Comparison of ENCODE assay signal across 28 mouse cellular contexts in genomic region chr11:42386486-42386885, GRCm38 (mm10). TPM values are rescaled to one million over a fixed set of nuclear protein-coding genes. Genes with fewer than 3 reads are reported as not detected.
DNase-seq lines count a peak whose midpoint lies in the region; ATAC-seq and TF ChIP-seq lines count a peak whose summit lies in the region.
"Had no signal": no experiment of that assay in that cellular context is flagged by ENCODE, and none has a peak within 500 bp of the region (broad histone marks: within the 10 kb centered on the region; RNA-seq: fewer than 3 reads in every experiment).

No protein-coding gene starts in this region.

- no peak overlapping the region for H3K4me3 ChIP-seq in embryonic facial prominence, embryonic 11.5 days (ENCODE audit: low read depth, low read length)
- H3K4me3 ChIP-seq in embryonic facial prominence, embryonic 10.5 days, result no peak overlapping the region
- no peak overlapping the region for H3K4me3 ChIP-seq in C2C12 (ENCODE audit: insufficient read depth, poor library complexity, severe bottlenecking)
- H3K4me3 ChIP-seq: embryonic facial prominence, embryonic 15.5 days; heart, embryonic 12.5 days; heart, embryonic 15.5 days had no signal

- no peak for TF ChIP-seq CTCF in C2C12 (IDR thresholded peaks at IDR 0.05; ENCODE audit: control insufficient read depth, insufficient read depth, insufficient read length)

- 76% methylated on average over 4 of the region's 4 CpGs for WGBS in embryonic facial prominence, embryonic 11.5 days
- 84% methylated on average over 4 of the region's 4 CpGs for WGBS in embryonic facial prominence, embryonic 10.5 days

- no peaks in the 10 kb centered on the region for H3K9me3 ChIP-seq in embryonic facial prominence, embryonic 11.5 days (replicated peaks; ENCODE audit: control insufficient read depth, low read length)
- H3K9me3 ChIP-seq in embryonic facial prominence, embryonic 10.5 days, result no peaks in the 10 kb centered on the region
- H3K9me3 ChIP-seq: embryonic facial prominence, embryonic 15.5 days; heart, embryonic 12.5 days; heart, embryonic 15.5 days had no signal

- H3K79me2 ChIP-seq in C2C12 (ENCODE audit: control insufficient read depth, insufficient read depth), result no peaks in the 10 kb centered on the region

- H3K79me3 ChIP-seq in C2C12 (ENCODE audit: low read depth), result no peaks in the 10 kb centered on the region

- no peak overlapping the region for H3K27ac ChIP-seq in embryonic facial prominence, embryonic 11.5 days (replicated peaks; ENCODE audit: low read depth, low read length)
- H3K27ac ChIP-seq in embryonic facial prominence, embryonic 10.5 days (replicated peaks), result no peak overlapping the region
- H3K27ac ChIP-seq: embryonic facial prominence, embryonic 15.5 days; heart, embryonic 15.5 days; hindbrain, embryonic 14.5 days; hindbrain, postnatal 0 days had no signal

- H3K4me1 ChIP-seq in embryonic facial prominence, embryonic 11.5 days (ENCODE audit: control insufficient read depth, insufficient read depth, low read length), result no peaks in the 10 kb centered on the region
- no peaks in the 10 kb centered on the region for H3K4me1 ChIP-seq in embryonic facial prominence, embryonic 10.5 days
- H3K4me1 ChIP-seq: embryonic facial prominence, embryonic 15.5 days; heart, embryonic 12.5 days had no signal

- no peak overlapping the region for H3K4me2 ChIP-seq in embryonic facial prominence, embryonic 11.5 days (ENCODE audit: low read depth, low read length)
- H3K4me2 ChIP-seq: embryonic facial prominence, embryonic 15.5 days; heart, embryonic 12.5 days; heart, embryonic 15.5 days; hindbrain, embryonic 14.5 days had no signal

- no peak overlapping the region for H3K9ac ChIP-seq in embryonic facial prominence, embryonic 11.5 days (replicated peaks; ENCODE audit: low read length)
- H3K9ac ChIP-seq: embryonic facial prominence, embryonic 15.5 days; forebrain, postnatal 0 days; heart, embryonic 12.5 days; heart, embryonic 15.5 days; hindbrain, embryonic 14.5 days had no signal

- H3K36me3 ChIP-seq in embryonic facial prominence, embryonic 11.5 days (replicated peaks; ENCODE audit: control insufficient read depth, insufficient read depth, low read depth, low read length), result no peaks in the 10 kb centered on the region
- no peaks in the 10 kb centered on the region for H3K36me3 ChIP-seq in embryonic facial prominence, embryonic 10.5 days (replicated peaks)
- H3K36me3 ChIP-seq in C2C12 (ENCODE audit: control insufficient read depth, insufficient read depth), result no peaks in the 10 kb centered on the region
- H3K36me3 ChIP-seq: embryonic facial prominence, embryonic 15.5 days; heart, embryonic 12.5 days; heart, embryonic 15.5 days had no signal

- ATAC-seq in embryonic facial prominence, embryonic 11.5 days (replicated peaks; ENCODE audit: insufficient number of reproducible peaks, low FRiP score, low TSS enrichment, low read depth), result no peak
- ATAC-seq: CD4-positive, CD25-positive, alpha-beta regulatory T cell, adult 4 months; forebrain, embryonic 14.5 days; forebrain, postnatal 0 days; hindbrain, postnatal 0 days; inflammation-experienced regulatory T-cells, adult 6 months; intestine, embryonic 16.5 days had no signal

- H3K27me3 ChIP-seq in embryonic facial prominence, embryonic 11.5 days (ENCODE audit: control insufficient read depth, insufficient read depth, low read length), result no peaks in the 10 kb centered on the region
- no peaks in the 10 kb centered on the region for H3K27me3 ChIP-seq in embryonic facial prominence, embryonic 10.5 days (replicated peaks; ENCODE audit: low read depth, poor library complexity, severe bottlenecking)
- H3K27me3 ChIP-seq in C2C12 (ENCODE audit: control insufficient read depth, insufficient read depth, insufficient read length), result no peaks in the 10 kb centered on the region
- H3K27me3 ChIP-seq: embryonic facial prominence, embryonic 15.5 days; heart, embryonic 12.5 days; heart, embryonic 15.5 days had no signal

- peak; percentile 5 for DNase-seq in embryonic facial prominence, embryonic 11.5 days (ENCODE audit: low spot score)
- DNase-seq in embryonic facial prominence, embryonic 10.5 days (ENCODE audit: low spot score), result no peak
- peak; percentile 13 for DNase-seq in forelimb bud, embryonic 11.5 days (ENCODE audit: low read depth, low spot score)
- DNase-seq in cerebellum, adult 11-12 months, result no peak
- no peak for DNase-seq in thymus, postnatal 36 days
- DNase-seq: adrenal gland, adult 2 months; adrenal gland, postnatal 14 days; B cell, adult 2 months; cerebellum, adult 11 months; cerebellum, adult 8-10 months; cerebellum, postnatal 10 days; cerebellum, postnatal 36 days; forebrain, postnatal 0 days; gastrocnemius, postnatal 25 days; heart, adult 18-20 months; heart, postnatal 10 days; heart, postnatal 4 days had no signal

- H3ac ChIP-seq in C2C12 (ENCODE audit: control insufficient read depth, insufficient read length, low read depth), result no peak overlapping the region

TF ChIP-seq in C2C12, 6 proteins besides CTCF, POLR2A, EP300 and RAD21:
- no peak for TF ChIP-seq MYOG (IDR thresholded peaks at IDR 0.05; ENCODE audit: control insufficient read depth, extremely low read depth, insufficient read length)
- TF ChIP-seq FOSL1 (IDR thresholded peaks at IDR 0.05; ENCODE audit: insufficient read depth, low read length, poor library complexity, severe bottlenecking), result no peak
- peak; percentile 66 for TF ChIP-seq CEBPB (IDR thresholded peaks at IDR 0.05; ENCODE audit: low read depth)
- TF ChIP-seq USF1 (IDR thresholded peaks at IDR 0.05; ENCODE audit: low read depth), result no peak
TF ChIP-seq in C2C12: peak in this region for 1.

RNA-seq across cellular contexts. Expression of gene Gabrb2, which starts 33.1 kb away (rescaled TPM):
- 2.8 and 3.4 TPM in 2 replicates for polyA plus RNA-seq in embryonic facial prominence, embryonic 11.5 days (2014; fragmentation: Nextera tagmentation; extraction: Ambion mirVana)
- 1.7 and 1.9 TPM in 2 replicates for polyA plus RNA-seq in embryonic facial prominence, embryonic 10.5 days (2016; fragmentation: Nextera tagmentation; extraction: Ambion mirVana)
- 0.27 TPM for polyA plus RNA-seq in C2C12 (2012; fragmentation: generic; extraction: Trizol)
- polyA plus RNA-seq: adrenal gland, adult 2 months; CD4-positive, CD25-positive, alpha-beta regulatory T cell, adult 4 months; gonadal fat pad, adult 2 months had no signal

Comparison
In these comparisons a context has a peak if more than half of its experiments do, and no peak if none do; other contexts are left out.
1. DNase-seq: peak in embryonic facial prominence, embryonic 11.5 days (single experiment) and forelimb bud, embryonic 11.5 days (single experiment); none in embryonic facial prominence, embryonic 10.5 days (single experiment), cerebellum, adult 11-12 months (single experiment) and thymus, postnatal 36 days (0 of 2).